Mouse (Mus musculus): ENCODE measurements at regions not wholly inside any gene's neighbourhood (a gene's known extent, or its start where the extent isn't known, plus 50 kb on each side); places are given as distances from the start of the nearest gene placed in this dataset.
A peak's percentile ranks its signal among the peaks of the same experiment; 100 is the strongest.

DNA sequence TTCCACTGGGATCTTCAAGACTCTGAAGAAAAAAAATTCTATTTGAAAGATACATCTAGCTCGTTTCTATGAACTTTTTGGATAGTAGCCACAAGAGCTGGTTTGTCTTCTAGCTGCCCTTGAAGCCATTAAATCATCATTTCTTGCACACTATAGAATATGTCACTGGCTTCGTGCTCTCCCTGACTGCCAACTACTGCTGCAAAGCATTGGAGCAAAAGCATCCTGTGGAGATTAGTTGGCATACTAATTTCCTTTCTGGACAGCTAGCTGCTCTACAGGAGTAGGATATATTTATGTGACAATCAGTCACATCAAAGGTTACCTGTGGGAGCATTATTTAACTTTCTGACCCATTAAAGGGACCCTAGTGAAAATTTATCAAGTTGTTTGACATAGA, 243.1 kb downstream of the Pdgfc start:
- DNase-seq (ENCODE audit: inconsistent age in 2 of 2, low spot score in 1 of 2), result no peak

DNA sequence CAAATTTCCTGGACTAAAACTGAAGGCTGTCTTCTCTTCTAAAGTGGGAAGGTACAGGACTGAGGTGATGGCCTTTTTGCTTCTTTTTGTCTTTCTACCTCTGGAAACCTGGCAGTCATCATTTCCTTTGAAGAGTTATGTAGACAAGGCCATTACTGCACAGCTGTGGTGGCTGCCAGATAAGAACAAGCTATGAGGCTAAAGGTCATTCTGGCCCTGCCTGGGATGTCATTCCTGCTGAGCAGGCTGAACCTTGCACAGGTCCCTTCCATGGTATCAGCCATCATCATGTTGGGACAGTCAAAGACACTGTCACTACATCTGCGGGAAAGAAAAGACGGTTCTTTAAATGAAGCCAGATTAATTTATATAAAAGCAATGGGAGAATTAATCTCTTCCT, 253.5 kb downstream of the Pdgfc start:
- DNase-seq (ENCODE audit: inconsistent age in 2 of 2, low spot score in 1 of 2), result peak in 1 of 2 experiments; percentile 23

DNA sequence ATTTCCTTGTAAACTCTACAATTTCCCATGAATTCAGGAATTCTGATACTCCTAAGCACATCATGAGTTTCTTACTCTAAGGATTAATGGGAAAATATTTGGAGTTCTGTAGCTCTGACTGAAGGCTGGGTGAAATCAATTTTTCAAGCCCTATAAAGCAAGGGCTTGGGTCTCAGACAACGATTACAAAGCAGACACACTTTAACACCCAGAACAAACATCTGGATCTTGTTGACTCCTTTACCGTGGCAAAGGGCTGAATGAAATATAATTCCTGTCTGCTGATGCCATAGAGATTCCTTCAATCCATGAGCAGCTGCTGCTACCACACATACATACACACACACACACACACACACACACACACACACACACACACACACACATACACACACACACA, 256.2 kb downstream of the Pdgfc start:
- DNase-seq (ENCODE audit: inconsistent age in 2 of 2, low spot score in 1 of 2), result no peak

DNA sequence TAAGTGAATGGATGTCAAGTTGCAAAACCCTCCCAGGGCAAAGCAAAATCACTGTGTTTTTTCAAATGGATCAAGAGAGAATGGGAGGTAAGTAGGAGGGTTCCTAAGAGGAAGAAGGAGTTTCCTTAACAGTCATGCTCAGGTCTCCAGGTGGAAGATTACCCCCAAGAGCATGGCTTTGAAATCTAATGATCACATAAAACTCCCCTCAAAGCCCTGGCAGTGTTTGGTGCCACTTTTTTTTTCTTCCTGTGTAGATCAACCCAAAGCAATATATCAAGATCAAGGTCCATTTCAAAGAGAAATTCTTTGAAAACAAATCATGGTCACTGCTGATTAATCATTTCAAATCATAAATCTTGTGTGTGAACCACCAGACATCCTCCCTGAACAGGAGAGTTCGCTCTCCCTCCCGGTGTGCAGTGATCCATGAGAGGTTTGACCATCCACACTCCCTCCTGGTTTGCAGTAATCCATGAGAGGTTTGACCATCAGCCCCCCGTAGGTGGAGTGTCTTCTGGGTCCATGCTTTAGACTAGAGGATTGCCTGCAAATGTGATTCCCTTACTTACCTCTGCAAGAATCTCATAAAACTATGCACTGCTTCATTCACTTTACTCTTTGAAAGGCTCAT, 257.1 kb downstream of the Pdgfc start:
- DNase-seq (ENCODE audit: inconsistent age in 2 of 2, low spot score in 1 of 2), result peak in 1 of 2 experiments; percentile 65

DNA sequence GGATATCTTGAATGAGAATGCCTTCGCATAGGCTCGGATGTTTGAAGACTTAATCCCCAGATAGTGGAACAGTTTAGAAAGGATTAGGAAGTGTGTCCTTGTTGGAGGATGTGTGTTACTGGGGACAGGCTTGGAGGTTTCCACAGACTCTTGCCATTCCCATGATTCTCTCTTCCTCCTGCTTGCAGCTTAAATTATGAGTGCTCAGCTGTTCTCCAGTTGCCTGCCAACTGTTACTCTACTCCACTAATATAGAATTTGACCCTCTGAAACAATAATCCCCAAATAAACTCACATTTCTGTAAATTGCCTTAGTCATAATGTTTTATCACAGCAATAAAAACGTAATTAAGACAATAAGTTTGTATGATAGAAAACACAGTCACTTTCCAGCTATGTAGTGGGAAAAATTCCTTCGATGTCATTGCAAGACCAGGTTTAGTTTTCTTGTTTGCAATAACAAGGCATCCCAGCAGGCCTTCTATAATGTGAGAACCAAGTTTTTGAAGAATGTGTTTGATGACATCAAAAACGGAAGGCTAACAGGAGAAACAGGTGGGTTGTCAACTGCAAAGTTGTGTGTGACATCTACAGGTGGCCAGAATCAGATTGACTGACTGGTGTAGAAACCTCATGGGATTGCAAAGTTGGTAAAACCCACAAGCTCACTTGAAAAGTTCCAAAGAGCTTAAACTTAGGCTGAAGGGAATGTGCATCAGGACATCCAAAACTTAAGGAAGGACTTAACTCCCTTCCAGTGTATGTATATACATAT, 268.0 kb downstream of the Pdgfc start:
- no peak for DNase-seq (ENCODE audit: inconsistent age in 2 of 2, low spot score in 1 of 2)

DNA sequence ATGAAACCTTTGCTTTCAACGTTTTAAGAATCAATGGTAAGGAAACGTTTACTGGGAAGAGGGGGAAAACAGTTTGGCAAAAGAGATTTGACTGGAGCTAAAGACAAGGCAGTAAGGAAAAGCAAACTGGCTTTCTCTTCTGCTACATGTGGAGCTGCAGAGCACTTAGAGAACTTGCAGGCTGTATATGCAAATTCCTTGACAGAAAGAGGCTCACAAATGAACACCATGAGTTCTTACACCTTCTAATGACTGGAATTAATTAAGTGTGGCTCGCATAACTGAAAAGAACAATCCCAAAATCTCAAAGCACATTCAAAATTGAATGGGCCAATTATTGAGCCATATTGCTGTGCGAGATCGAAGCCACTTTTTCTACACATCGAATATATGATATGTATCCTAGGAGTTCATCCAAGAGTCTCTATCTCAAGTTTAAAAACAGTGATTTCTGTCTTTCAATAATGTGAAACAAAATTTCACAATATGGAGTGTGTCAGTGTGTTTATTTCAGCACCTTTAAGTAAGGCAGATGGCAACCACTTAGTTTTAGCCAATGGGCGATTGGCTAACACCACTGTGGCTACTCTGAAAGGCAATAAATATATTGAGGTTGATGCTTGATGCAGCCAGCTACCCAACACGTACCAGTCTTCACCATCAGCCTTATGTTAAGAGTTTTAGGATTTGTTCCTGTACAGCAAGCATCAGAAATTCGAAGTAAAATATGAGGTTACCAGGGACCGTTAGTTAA, 269.4 kb downstream of the Pdgfc start:
- DNase-seq (ENCODE audit: inconsistent age in 2 of 2, low spot score in 1 of 2), result no peak

DNA sequence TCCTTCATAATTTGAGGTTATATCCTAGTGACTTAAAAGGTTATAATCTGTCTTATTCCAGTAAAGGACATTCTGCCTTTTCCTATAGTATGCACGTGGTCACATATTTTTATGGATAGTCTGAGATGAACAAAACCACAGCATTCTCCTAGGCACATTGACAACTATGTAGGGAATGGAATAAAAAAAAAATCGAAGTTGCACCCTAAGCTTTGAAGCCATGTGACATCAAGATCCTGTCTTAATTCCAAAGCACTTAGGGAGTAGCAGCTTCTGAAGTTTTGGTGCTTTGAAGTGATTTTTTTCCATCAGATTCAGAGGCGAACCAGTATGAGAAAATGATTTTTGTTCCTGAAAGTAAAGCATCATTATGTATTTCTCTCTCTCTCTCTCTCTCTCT, 290.6 kb downstream of the Pdgfc start:
- DNase-seq (ENCODE audit: inconsistent age in 2 of 2, low spot score in 1 of 2), result no peak

DNA sequence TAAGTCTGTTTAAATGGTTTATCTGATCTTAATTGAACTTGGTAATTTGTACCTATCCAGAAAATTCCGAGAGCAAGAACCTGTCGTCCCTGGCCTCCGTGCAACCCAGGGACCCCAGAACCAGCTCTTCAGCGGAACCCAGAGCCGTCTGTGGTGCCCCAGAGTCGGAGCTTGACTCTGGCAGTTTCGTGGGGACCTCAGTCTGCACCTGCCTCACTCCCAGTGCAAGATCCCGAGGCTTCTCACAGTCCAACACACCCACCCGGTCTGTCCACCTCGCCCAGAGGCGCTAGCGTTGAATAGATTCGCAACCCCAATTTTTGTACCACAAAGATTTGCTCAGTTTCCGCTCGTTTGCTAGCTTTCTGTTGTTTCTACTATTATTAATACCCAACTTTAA, 315.5 kb downstream of the Pdgfc start:
- no peak for DNase-seq (ENCODE audit: inconsistent age in 2 of 2, low spot score in 1 of 2)

DNA sequence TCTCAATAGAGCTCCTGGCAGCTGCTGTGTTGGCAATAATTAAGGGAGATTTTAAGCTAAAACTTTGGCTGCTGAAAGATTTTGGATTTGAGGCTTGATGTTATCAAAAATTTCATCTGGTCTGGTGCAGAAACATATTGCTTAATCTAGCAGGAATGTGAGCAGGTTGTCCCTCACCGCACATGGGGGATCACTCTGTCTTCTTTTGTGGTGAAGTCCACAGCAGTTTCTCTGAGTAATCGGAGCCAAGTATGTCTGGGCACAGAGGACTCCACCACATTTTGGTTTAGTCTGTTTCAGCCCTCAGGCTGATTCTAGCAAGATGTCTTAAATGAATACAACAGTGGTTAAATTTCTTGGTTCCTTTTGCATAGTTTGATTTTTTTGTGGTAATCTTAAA, 331.7 kb downstream of the Pdgfc start:
- peak in 1 of 2 experiments; percentile 6 for DNase-seq (ENCODE audit: inconsistent age in 2 of 2, low spot score in 1 of 2)

DNA sequence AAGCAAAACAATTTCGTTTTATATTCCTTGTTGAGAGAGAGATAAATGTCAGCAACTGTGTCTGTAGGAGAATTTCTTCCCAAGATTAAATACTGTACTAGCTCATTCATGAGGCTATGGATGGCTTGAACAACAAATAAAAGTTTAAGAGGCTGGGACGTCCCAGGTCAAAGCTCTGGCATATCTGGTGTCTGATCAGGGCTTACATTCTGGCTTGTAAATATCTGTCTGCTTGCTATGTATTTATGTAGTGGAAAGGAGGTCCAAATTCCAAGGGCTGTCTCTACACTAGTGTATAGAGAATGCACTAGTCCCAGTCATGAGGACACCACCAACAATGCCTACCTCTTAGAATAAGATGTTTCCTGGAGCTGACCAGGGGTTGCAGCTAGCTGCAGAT, 332.4 kb downstream of the Pdgfc start:
- no peak for DNase-seq (ENCODE audit: inconsistent age in 2 of 2, low spot score in 1 of 2)

DNA sequence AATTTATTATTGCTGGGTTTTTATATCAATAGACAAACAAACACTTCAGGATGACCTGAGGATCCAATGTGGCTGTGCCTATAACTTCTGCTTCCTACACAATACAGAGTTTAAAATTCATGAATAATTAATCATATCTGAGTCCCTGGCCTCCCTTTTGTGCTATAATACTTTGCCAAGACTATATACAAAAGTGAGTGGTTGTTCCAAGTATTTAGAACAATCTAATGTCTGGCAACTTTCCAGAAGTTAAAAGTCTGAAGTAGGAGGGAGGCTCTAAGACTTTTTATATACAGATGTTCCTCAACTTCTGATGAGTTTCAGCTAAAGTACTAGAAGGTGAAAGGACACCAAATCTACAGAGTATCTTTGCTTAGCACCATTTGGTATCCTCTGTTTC, 333.5 kb downstream of the Pdgfc start:
- no peak for DNase-seq (ENCODE audit: inconsistent age in 2 of 2, low spot score in 1 of 2)

DNA sequence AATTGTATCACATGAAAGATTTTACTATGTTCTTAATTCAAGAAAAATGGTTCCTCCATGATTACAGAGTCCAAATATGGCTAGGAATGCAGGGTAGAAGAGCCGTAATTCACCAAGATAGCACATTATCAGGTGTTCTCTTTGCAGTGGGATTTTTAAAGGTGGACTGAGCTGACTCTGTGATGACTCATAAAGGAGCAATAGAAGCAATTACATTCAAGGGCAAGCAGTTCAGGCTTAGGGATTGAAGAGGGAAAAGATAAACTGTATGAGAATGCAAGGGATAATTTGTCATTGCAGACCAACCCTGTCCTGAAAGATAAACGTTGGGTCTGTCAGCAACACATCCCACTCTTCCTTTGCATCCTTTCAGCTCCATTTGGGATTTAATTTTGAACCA, 339.8 kb downstream of the Pdgfc start:
- peak in 1 of 2 experiments; percentile 32 for DNase-seq (ENCODE audit: inconsistent age in 2 of 2, low spot score in 1 of 2)

DNA sequence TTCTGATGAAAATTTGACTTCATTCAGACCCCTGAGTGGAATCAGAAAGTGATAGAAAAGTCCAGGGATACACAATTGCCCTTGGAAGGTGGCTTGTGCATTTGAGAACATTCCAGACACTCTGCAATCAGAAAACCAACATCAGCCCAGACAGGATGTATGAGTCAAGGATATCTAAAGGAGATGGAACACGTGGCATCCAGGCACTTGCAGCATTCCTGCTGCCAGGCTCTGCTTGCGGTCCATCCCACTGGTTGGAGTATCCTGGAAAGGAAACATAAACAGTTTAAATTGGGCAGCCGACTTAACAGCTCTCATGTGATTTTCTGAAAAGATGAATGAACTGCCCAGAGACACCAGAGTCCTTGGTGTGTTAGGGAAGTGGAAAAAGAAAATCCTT, 341.2 kb downstream of the Pdgfc start:
- DNase-seq (ENCODE audit: inconsistent age in 2 of 2, low spot score in 1 of 2), result peak in 1 of 2 experiments; percentile 28

DNA sequence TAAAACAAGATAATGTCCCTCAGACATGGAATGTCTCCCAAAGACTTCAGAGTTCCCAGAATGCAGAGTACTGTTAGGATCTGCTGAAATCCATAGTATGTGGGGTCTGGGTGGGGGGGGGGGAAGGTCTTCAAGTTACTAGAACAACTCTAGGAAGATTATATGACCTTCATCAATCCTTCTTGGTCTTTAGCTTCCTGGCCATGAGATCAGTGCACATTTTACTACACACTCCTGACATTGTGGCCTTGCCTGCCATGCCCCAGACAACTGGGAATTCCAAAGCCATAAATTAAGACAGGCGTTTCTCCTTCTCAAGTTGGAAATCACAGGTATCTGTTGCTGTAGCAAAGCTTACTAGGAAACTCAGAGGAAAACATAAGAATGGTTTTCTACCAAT, 343.1 kb downstream of the Pdgfc start:
- no peak for DNase-seq (ENCODE audit: inconsistent age in 2 of 2, low spot score in 1 of 2)

DNA sequence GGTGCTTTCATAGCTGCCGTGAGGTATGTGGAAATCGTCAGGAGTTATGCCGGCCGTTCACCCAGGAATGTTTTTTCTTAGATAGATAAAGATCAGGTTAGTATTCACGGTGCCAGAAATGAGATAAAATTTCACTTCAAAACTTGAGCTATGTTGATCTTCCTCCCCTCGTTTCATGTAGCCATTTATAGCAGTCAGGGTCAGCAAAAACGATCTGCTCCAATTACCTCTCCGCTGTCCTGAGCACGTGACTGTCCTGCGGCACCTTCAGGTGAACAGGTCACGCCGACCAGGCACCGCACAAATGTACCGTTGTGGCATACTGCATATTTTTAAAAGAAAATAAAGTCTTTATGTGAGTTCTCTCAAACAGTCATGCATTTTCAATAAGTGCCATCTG, 350.7 kb downstream of the Pdgfc start:
- DNase-seq (ENCODE audit: inconsistent age in 2 of 2, low spot score in 1 of 2), result peak in 1 of 2 experiments; percentile 34

DNA sequence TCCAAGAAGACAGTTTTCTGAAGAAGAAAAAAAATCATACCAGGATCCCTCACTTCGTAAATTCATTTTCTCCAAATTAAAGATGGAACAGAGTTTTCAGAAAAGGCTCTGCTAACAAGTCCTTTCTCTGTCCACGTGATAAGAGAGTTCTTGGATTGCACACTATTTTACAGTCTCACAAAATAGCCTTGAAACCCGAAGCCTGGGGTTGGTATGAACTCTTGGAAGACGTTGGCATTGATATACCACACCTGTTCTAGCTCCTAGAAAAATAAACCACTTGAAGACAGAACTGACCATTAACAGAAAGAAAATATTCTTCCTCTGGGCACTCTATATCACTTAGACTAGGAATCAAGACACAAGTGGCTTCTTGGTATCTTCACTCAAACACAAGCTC, 351.4 kb downstream of the Pdgfc start:
- DNase-seq (ENCODE audit: inconsistent age in 2 of 2, low spot score in 1 of 2), result no peak

DNA sequence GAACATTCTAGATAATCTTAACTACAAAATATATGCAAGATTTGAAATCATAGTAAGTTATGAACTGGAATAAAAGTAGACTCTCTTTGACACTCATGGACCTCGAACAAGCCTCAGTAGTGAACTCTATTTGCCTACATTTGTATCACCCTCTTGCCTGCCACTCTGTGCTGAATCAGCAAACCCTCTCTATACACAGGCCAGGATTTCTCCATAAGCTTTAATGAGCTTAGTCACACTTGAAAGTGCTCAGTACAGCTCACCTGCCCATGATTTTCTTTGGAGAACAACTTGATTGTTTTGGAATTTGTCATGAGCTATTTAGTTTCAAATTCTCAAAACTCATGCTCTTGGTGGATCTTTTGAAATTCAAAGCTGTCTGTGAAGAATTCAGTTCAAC, 361.0 kb downstream of the Pdgfc start:
- no peak for DNase-seq (ENCODE audit: inconsistent age in 2 of 2, low spot score in 1 of 2)

DNA sequence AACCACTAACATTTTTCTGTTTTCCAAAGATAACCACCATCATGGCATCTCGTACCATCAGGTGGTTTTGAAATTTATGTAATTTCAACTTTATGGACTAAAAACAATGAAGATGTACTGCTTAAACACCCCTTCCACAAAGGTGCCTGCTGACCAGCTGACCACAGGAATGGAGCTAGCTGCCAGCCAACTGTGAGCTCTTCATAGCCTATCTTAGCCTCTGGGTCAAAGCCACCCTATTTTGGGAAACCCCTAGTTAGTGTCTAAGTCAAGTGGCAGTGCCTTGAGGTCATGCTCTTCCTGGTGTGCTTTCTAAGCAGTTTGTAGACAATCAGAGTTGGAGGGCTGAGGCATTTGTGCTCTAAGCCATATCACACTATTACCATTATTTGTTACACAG, 364.8 kb downstream of the Pdgfc start:
- DNase-seq (ENCODE audit: inconsistent age in 2 of 2, low spot score in 1 of 2), result no peak

DNA sequence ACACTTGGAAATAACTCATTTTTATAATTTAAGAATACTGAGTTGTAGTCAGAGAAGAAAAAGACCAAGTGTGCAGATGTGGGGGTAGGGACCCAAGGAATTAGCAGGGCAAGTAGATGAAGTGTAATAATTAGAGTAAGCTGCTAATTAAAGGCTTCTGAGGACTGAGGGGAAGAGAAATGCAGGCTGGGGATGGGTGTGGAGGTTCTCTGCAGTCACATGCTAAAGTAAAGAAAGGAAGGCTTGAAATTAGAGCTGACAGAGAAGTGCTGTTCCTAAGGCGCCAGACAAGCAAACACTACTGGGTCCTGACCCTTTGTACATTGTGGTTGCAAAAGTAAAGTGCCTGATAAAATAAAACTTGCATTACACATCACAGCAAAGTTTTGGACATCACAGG, 372.7 kb downstream of the Pdgfc start:
- no peak for DNase-seq (ENCODE audit: inconsistent age in 2 of 2, low spot score in 1 of 2)

DNA sequence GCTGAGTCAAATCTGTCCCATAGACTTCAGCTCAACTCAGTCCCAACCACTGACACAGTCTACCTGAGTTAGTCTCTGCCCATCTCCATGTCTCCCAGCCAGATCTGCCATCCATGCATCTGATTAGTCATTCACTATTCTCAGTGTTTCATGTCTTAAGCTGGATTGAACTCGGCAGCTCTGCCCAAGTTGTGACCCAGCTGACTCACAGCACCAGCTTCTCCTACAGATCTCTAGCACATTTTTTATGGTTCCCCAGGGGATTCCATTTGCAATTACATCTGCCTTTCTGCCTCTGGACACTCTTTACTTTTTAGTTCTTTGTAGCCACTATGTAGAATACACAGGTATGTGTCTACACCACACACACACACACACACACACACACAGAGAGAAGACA, 385.7 kb downstream of the Pdgfc start:
- DNase-seq (ENCODE audit: inconsistent age in 2 of 2, low spot score in 1 of 2), result no peak

DNA sequence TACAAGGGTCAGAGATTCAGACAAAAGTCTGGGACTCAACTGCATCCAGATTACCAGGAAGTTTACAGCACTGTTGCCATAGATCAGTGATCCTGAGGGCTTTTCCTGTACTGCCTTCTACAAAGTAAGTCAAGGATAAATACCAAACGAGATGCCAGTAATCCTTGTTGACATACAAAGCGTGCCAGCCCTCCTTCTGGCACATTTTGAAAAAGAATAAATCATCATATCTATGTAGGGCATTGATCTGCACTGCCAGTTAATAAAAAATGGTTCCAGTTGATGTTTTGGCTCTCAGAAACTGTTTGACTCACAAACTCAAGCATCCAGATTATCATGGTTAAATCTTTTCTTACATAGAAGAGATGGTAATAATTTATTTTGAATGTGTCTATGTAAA, 390.5 kb downstream of the Pdgfc start:
- peak; percentile 41 to 85 for DNase-seq (ENCODE audit: inconsistent age in 2 of 2, low spot score in 1 of 2)

Measured in adrenal gland, adult (tissue).